7 mouse cellular contexts compared by ENCODE assay signal in genomic region chr17:15065391-15066024, GRCm38 (mm10). TPM values are rescaled to one million over a fixed set of nuclear protein-coding genes. Genes with fewer than 3 reads are reported as not detected.
A peak's percentile ranks its signal among the peaks of the same experiment; 100 is the strongest.
DNase-seq lines count a peak whose midpoint lies in the region; ATAC-seq lines count a peak whose summit lies in the region.

No protein-coding gene starts in this region.

- H3K9ac ChIP-seq in forebrain, embryonic 14.5 days (ENCODE audit: low read length): peak overlapping the region; percentile 43; the same call in 1 of the 2 replicates

- peaks cover 10% of the 10 kb centered on the region for H3K4me1 ChIP-seq in forebrain, embryonic 14.5 days (ENCODE audit: control insufficient read depth, insufficient read depth, low read length)

- H3K9me3 ChIP-seq in forebrain, embryonic 14.5 days (replicated peaks; ENCODE audit: control insufficient read depth, low read length): no peaks in the 10 kb centered on the region

- H3K4me3 ChIP-seq in forebrain, embryonic 14.5 days (ENCODE audit: low read depth, low read length): peak overlapping the region; percentile 19; the same call in 1 of the 2 replicates

- H3K4me2 ChIP-seq in forebrain, embryonic 14.5 days (ENCODE audit: low read length): peak overlapping the region; percentile 38

- peak; percentile 32; the same call in 1 of the 2 replicates for ATAC-seq in cerebellum, adult (ENCODE audit: insufficient number of reproducible peaks, low FRiP score, low TSS enrichment)
- ATAC-seq in forebrain, embryonic 14.5 days: peak; percentile 76
- ATAC-seq in megakaryocyte, adult 5-6 weeks (ENCODE audit: poor library complexity, severe bottlenecking): peak; percentile 62

- H3K36me3 ChIP-seq in forebrain, embryonic 14.5 days (ENCODE audit: control insufficient read depth, insufficient read depth, low read length): peaks cover 30% of the 10 kb centered on the region

- peak overlapping the region; percentile 55; the same call in 1 of the 2 replicates for H3K27ac ChIP-seq in forebrain, embryonic 14.5 days (ENCODE audit: low read depth, low read length)

- no peaks in the 10 kb centered on the region for H3K27me3 ChIP-seq in forebrain, embryonic 14.5 days (replicated peaks; ENCODE audit: control insufficient read depth, insufficient read depth, low read length)

- DNase-seq in R1 (ENCODE audit: low read depth, low spot score): peak; percentile 81
- peak; percentile 89 for DNase-seq in forebrain, embryonic 14.5 days (ENCODE audit: low spot score)
- DNase-seq in heart, postnatal 4 days: peak; percentile 78
- peak; percentile 50 to 65 for DNase-seq in layer of hippocampus, adult 8-10 months (ENCODE audit: low spot score in 2 of 2)
- peak; percentile 45 for DNase-seq in right cerebral cortex, postnatal 14 days

- 42% methylated on average over 13 of the region's 13 CpGs for WGBS in forebrain, embryonic 14.5 days

RNA-seq across cellular contexts. Expression of gene Gm3448, which starts 24.2 kb away (rescaled TPM):
- polyA plus RNA-seq in forebrain, embryonic 14.5 days (2014; fragmentation: Nextera tagmentation; extraction: Ambion mirVana): 2.8 and 4.2 TPM in 2 replicates
- 1 to 10 TPM; 2.5 to 2.6 TPM for total RNA-seq in heart, postnatal 4 days (2021)
- 10 to 100 TPM in 1 of 4 experiments, 1 to 10 TPM in 3; 7.8 to 10.2 (median 9.7) TPM for total RNA-seq in layer of hippocampus, adult 8-10 months (2022)
- total RNA-seq in megakaryocyte, adult 5-6 weeks (2015): 5.4 and 5.7 TPM in 2 replicates
- 7.0 and 8.3 TPM in 2 replicates for total RNA-seq in megakaryocyte, adult 5-6 weeks (2017)

RNA-seq across cellular contexts. Expression of gene Tcte3, which starts 24.2 kb away (rescaled TPM):
- polyA plus RNA-seq in forebrain, embryonic 14.5 days (2014; fragmentation: Nextera tagmentation; extraction: Ambion mirVana): 0.65 TPM in 1 of 2 replicates, not detected in the other
- under 1 TPM in 1 of 2 experiments, not detected in 1; 0.60 TPM for total RNA-seq in heart, postnatal 4 days (2021)
- total RNA-seq in layer of hippocampus, adult 8-10 months (2022): 1 to 10 TPM in 2 of 4 experiments, under 1 TPM in 1, not detected in 1; 0.89 to 3.0 (median 1.6) TPM
- total RNA-seq in megakaryocyte, adult 5-6 weeks (2015): 0.39 and 4.2 TPM in 2 replicates
- 0.81 TPM in 1 of 2 replicates, not detected in the other for total RNA-seq in megakaryocyte, adult 5-6 weeks (2017)

RNA-seq across cellular contexts. Expression of gene Ermard, which starts 24.5 kb away (rescaled TPM):
- 54.7 and 67.5 TPM in 2 replicates for polyA plus RNA-seq in forebrain, embryonic 14.5 days (2014; fragmentation: Nextera tagmentation; extraction: Ambion mirVana)
- 10 to 100 TPM; 34.8 to 46.8 TPM for total RNA-seq in heart, postnatal 4 days (2021)
- 10 to 100 TPM; 66.0 to 96.3 (median 77.0) TPM for total RNA-seq in layer of hippocampus, adult 8-10 months (2022)
- total RNA-seq in megakaryocyte, adult 5-6 weeks (2015): 82.8 and 84.3 TPM in 2 replicates
- 45.1 and 59.1 TPM in 2 replicates for total RNA-seq in megakaryocyte, adult 5-6 weeks (2017)

RNA-seq across cellular contexts. Expression of gene Gm3435, which starts 55.5 kb away (rescaled TPM):
- polyA plus RNA-seq in forebrain, embryonic 14.5 days (2014; fragmentation: Nextera tagmentation; extraction: Ambion mirVana): 6.7 and 7.0 TPM in 2 replicates
- 1 to 10 TPM; 3.2 to 3.9 TPM for total RNA-seq in heart, postnatal 4 days (2021)
- 1 to 10 TPM; 5.7 to 7.3 (median 7.0) TPM for total RNA-seq in layer of hippocampus, adult 8-10 months (2022)
- 5.8 and 6.1 TPM in 2 replicates for total RNA-seq in megakaryocyte, adult 5-6 weeks (2015)
- total RNA-seq in megakaryocyte, adult 5-6 weeks (2017): 4.1 and 4.2 TPM in 2 replicates

Comparison
In these comparisons a context has a peak if more than half of its experiments do, and no peak if none do; other contexts are left out.
1. Peak in every context shown above with its lines: DNase-seq, ATAC-seq, H3K4me3 ChIP-seq and H3K27ac ChIP-seq.